Mouse (Mus musculus): ENCODE results near the gene Spint5. TPM values are rescaled to one million over a fixed set of nuclear protein-coding genes. Genes with fewer than 3 reads are reported as not detected.
"Not testable (repeated sequence)": the region's sequence is repeated elsewhere in the genome, so short reads cannot be mapped to it uniquely, and the experiment has no call there.

Gene Spint5
- polyA plus RNA-seq, 1 experiment: 0.69 TPM

GRCm38 (mm10) chr2:164679906-164680305 lies 35.2 kb upstream of the Spint5 start:
- H3K27ac ChIP-seq (ENCODE audit: control insufficient read depth, insufficient read depth, low read depth, low read length): no peak overlapping the region
- H3K27me3 ChIP-seq (ENCODE audit: control insufficient read depth, insufficient read depth, low read length): no peaks in the 10 kb centered on the region
- no peaks in the 10 kb centered on the region for H3K36me3 ChIP-seq (ENCODE audit: control insufficient read depth, insufficient read depth, low read length)
- TF ChIP-seq CTCF (IDR thresholded peaks at IDR 0.05; ENCODE audit: control insufficient read depth, insufficient read depth, insufficient replicate concordance, low read depth, low read length) (no peak), POLR2A (IDR thresholded peaks at IDR 0.05; ENCODE audit: control insufficient read depth, low read depth, low read length) (no peak)
- H3K4me3 ChIP-seq (ENCODE audit: control insufficient read depth, low read depth, low read length): no peak overlapping the region
- peaks cover 12% of the 10 kb centered on the region for H3K4me1 ChIP-seq (ENCODE audit: control insufficient read depth, insufficient read depth, low read length)

- no peak within 1 kb of the TSS for H3K4me3 ChIP-seq (ENCODE audit: control insufficient read depth, low read depth, low read length)
- H3K27ac ChIP-seq (ENCODE audit: control insufficient read depth, insufficient read depth, low read depth, low read length): no peak within 1 kb of the TSS
- TF ChIP-seq POLR2A (IDR thresholded peaks at IDR 0.05; ENCODE audit: control insufficient read depth, low read depth, low read length): no peak
- TF ChIP-seq CTCF (IDR thresholded peaks at IDR 0.05; ENCODE audit: control insufficient read depth, insufficient read depth, insufficient replicate concordance, low read depth, low read length): no peak
- H3K4me1 ChIP-seq (ENCODE audit: control insufficient read depth, insufficient read depth, low read length): peaks cover 3% of the 10 kb centered on the region; the same call in 1 of the 2 replicates
- no peaks in the 10 kb centered on the region for H3K27me3 ChIP-seq (ENCODE audit: control insufficient read depth, insufficient read depth, low read length)
- no peaks in the 10 kb centered on the region for H3K36me3 ChIP-seq (ENCODE audit: control insufficient read depth, insufficient read depth, low read length)
These were observed 30.3 kb upstream of the Spint5 start, which contains the start of gene Wfdc13 for GRCm38 (mm10) chr2:164684807-164685206. TSS of gene Wfdc13 (plus strand) at chr2:164685107.

GRCm38 (mm10) chr2:164698201-164698600 lies 16.9 kb upstream of the Spint5 start, which contains the start of gene Spint4:
TSS of gene Spint4 (plus strand) at chr2:164698501.
- Histone ChIP-seq H3K4me1 (ENCODE audit: control insufficient read depth, insufficient read depth, low read length) (no peaks in the 10 kb centered on the region), H3K4me3 (ENCODE audit: control insufficient read depth, low read depth, low read length) (no peak within 1 kb of the TSS), H3K36me3 (ENCODE audit: control insufficient read depth, insufficient read depth, low read length) (no peaks in the 10 kb centered on the region), H3K27ac (ENCODE audit: control insufficient read depth, insufficient read depth, low read depth, low read length) (no peak within 1 kb of the TSS), H3K27me3 (ENCODE audit: control insufficient read depth, insufficient read depth, low read length) (no peaks in the 10 kb centered on the region)
- TF ChIP-seq POLR2A (IDR thresholded peaks at IDR 0.05; ENCODE audit: control insufficient read depth, low read depth, low read length): no peak
- no peak for TF ChIP-seq CTCF (IDR thresholded peaks at IDR 0.05; ENCODE audit: control insufficient read depth, insufficient read depth, insufficient replicate concordance, low read depth, low read length)

- Histone ChIP-seq H3K27me3 (ENCODE audit: control insufficient read depth, insufficient read depth, low read length) (no peaks in the 10 kb centered on the region), H3K4me3 (ENCODE audit: control insufficient read depth, low read depth, low read length) (no peak overlapping the region), H3K4me1 (ENCODE audit: control insufficient read depth, insufficient read depth, low read length) (no peaks in the 10 kb centered on the region), H3K27ac (ENCODE audit: control insufficient read depth, insufficient read depth, low read depth, low read length) (no peak overlapping the region), H3K36me3 (ENCODE audit: control insufficient read depth, insufficient read depth, low read length) (no peaks in the 10 kb centered on the region)
- TF ChIP-seq POLR2A (IDR thresholded peaks at IDR 0.05; ENCODE audit: control insufficient read depth, low read depth, low read length) (no peak), CTCF (IDR thresholded peaks at IDR 0.05; ENCODE audit: control insufficient read depth, insufficient read depth, insufficient replicate concordance, low read depth, low read length) (no peak)
These were observed 14.1 kb upstream of the Spint5 start for GRCm38 (mm10) chr2:164700959-164701358.

GRCm38 (mm10) chr2:164701761-164702160 lies 13.3 kb upstream of the Spint5 start:
- H3K27ac ChIP-seq (ENCODE audit: control insufficient read depth, insufficient read depth, low read depth, low read length): no peak overlapping the region
- no peaks in the 10 kb centered on the region for H3K36me3 ChIP-seq (ENCODE audit: control insufficient read depth, insufficient read depth, low read length)
- H3K4me3 ChIP-seq (ENCODE audit: control insufficient read depth, low read depth, low read length): no peak overlapping the region
- no peaks in the 10 kb centered on the region for H3K27me3 ChIP-seq (ENCODE audit: control insufficient read depth, insufficient read depth, low read length)
- TF ChIP-seq POLR2A (IDR thresholded peaks at IDR 0.05; ENCODE audit: control insufficient read depth, low read depth, low read length) (no peak), CTCF (IDR thresholded peaks at IDR 0.05; ENCODE audit: control insufficient read depth, insufficient read depth, insufficient replicate concordance, low read depth, low read length) (no peak)
- H3K4me1 ChIP-seq (ENCODE audit: control insufficient read depth, insufficient read depth, low read length): peaks cover under 1% of the 10 kb centered on the region

GRCm38 (mm10) chr2:164704235-164704634 lies 10.9 kb upstream of the Spint5 start:
- no peak for TF ChIP-seq CTCF (IDR thresholded peaks at IDR 0.05; ENCODE audit: control insufficient read depth, insufficient read depth, insufficient replicate concordance, low read depth, low read length)
- no peak for TF ChIP-seq POLR2A (IDR thresholded peaks at IDR 0.05; ENCODE audit: control insufficient read depth, low read depth, low read length)
- Histone ChIP-seq H3K27me3 (ENCODE audit: control insufficient read depth, insufficient read depth, low read length) (no peaks in the 10 kb centered on the region), H3K4me3 (ENCODE audit: control insufficient read depth, low read depth, low read length) (no peak overlapping the region), H3K27ac (ENCODE audit: control insufficient read depth, insufficient read depth, low read depth, low read length) (no peak overlapping the region), H3K36me3 (ENCODE audit: control insufficient read depth, insufficient read depth, low read length) (no peaks in the 10 kb centered on the region), H3K4me1 (ENCODE audit: control insufficient read depth, insufficient read depth, low read length) (peaks cover 4% of the 10 kb centered on the region)

GRCm38 (mm10) chr2:164705328-164705727 lies 9.8 kb upstream of the Spint5 start:
- TF ChIP-seq POLR2A (IDR thresholded peaks at IDR 0.05; ENCODE audit: control insufficient read depth, low read depth, low read length): no peak
- no peak for TF ChIP-seq CTCF (IDR thresholded peaks at IDR 0.05; ENCODE audit: control insufficient read depth, insufficient read depth, insufficient replicate concordance, low read depth, low read length)
- Histone ChIP-seq H3K4me3 (ENCODE audit: control insufficient read depth, low read depth, low read length) (no peak overlapping the region), H3K27ac (ENCODE audit: control insufficient read depth, insufficient read depth, low read depth, low read length) (no peak overlapping the region), H3K27me3 (ENCODE audit: control insufficient read depth, insufficient read depth, low read length) (no peaks in the 10 kb centered on the region), H3K36me3 (ENCODE audit: control insufficient read depth, insufficient read depth, low read length) (no peaks in the 10 kb centered on the region), H3K4me1 (ENCODE audit: control insufficient read depth, insufficient read depth, low read length) (peaks cover 4% of the 10 kb centered on the region)

GRCm38 (mm10) chr2:164705991-164706390 lies 9.1 kb upstream of the Spint5 start:
- no peak for TF ChIP-seq POLR2A (IDR thresholded peaks at IDR 0.05; ENCODE audit: control insufficient read depth, low read depth, low read length)
- no peak for TF ChIP-seq CTCF (IDR thresholded peaks at IDR 0.05; ENCODE audit: control insufficient read depth, insufficient read depth, insufficient replicate concordance, low read depth, low read length)
- H3K36me3 ChIP-seq (ENCODE audit: control insufficient read depth, insufficient read depth, low read length): no peaks in the 10 kb centered on the region
- peaks cover 4% of the 10 kb centered on the region for H3K4me1 ChIP-seq (ENCODE audit: control insufficient read depth, insufficient read depth, low read length)
- H3K27ac ChIP-seq (ENCODE audit: control insufficient read depth, insufficient read depth, low read depth, low read length): no peak overlapping the region
- no peaks in the 10 kb centered on the region for H3K27me3 ChIP-seq (ENCODE audit: control insufficient read depth, insufficient read depth, low read length)
- no peak overlapping the region for H3K4me3 ChIP-seq (ENCODE audit: control insufficient read depth, low read depth, low read length)

- Histone ChIP-seq H3K27ac (ENCODE audit: control insufficient read depth, insufficient read depth, low read depth, low read length) (peak overlapping the region; percentile 53; the same call in 1 of the 2 replicates), H3K4me3 (ENCODE audit: control insufficient read depth, low read depth, low read length) (peak overlapping the region; percentile 62)
- H3K36me3 ChIP-seq (ENCODE audit: control insufficient read depth, insufficient read depth, low read length); H3K4me1 ChIP-seq (ENCODE audit: control insufficient read depth, insufficient read depth, low read length); H3K27me3 ChIP-seq (ENCODE audit: control insufficient read depth, insufficient read depth, low read length): not testable (repeated sequence)
These were observed 1.2 kb downstream of the Spint5 start for GRCm38 (mm10) chr2:164716194-164716786.

All from testis, adult 2 months (tissue).